Mouse (Mus musculus) cortical plate, adult 2 months (tissue): ENCODE measurements around the gene Wdr25.

Source experiments
- CTCF ChIP-seq: fragments of 200-500 bp; IDR thresholded peaks from 2 replicates; pipeline ENCODE4 v1.5.1; 2011; ENCODE audit warnings: mild to moderate bottlenecking, control low read depth, low read length; ENCODE audit not compliant: insufficient read depth; ENCODE audit errors: extremely low read depth
- POLR2A ChIP-seq: fragments of 200-500 bp; IDR thresholded peaks from 2 replicates; pipeline ENCODE4 v1.6.1; 2011; ENCODE audit warnings: mild to moderate bottlenecking, low read length, control low read depth; ENCODE audit not compliant: insufficient read depth; ENCODE audit errors: extremely low read depth

DNA sequence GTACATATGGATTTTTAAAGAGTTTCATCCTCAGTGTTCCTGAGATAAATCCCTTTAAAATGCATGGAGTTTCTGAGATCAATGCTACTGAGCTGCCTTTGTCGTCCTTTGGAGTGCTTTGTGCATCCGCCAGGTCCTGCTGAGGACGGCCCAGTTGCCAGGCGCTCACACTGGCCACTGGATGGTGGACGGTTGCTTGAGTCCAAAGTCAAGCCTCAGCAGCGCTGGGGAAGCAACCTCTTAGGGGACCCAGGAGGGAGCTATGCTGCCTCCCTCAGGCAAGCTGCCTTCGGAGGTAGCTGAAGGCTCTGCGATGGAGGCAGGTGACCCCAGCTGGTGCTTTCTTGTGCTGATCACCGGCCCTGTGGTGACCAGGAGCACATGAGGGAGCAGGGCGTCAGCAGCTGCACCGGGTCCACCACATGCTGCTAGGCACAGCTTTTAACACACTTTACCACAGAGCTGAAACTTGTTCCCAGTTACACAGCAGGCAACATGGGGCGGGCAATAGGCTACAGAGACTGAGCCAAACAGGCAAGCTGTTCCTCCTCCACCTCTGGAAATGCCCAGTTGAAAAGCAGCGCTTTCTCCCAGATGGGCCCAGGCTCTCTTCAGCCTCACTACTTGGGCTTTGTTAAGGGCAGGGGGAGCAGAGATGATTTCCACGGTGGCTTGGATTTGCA, 12.3 kb downstream of the Wdr25 start:
- TF ChIP-seq POLR2A (no peak), CTCF (no peak)
